Mouse (Mus musculus) midbrain, postnatal 0 days (tissue): ENCODE measurements at regions not wholly inside any gene's neighbourhood (a gene's known extent, or its start where the extent isn't known, plus 50 kb on each side); places are given as distances from the start of the nearest gene placed in this dataset.

Experiments
- ATAC-seq: fragments of 200-750 bp; cut with Nextera tagmentation; 2 replicates; pipeline ENCODE4 v1.8.0; 2017; ENCODE audit warnings: moderate number of reproducible peaks, mild to moderate bottlenecking, moderate TSS enrichment, moderate library complexity; ENCODE audit not compliant: low FRiP score
- DNase-seq: peaks from one replicate; pipeline ENCODE4 v3.0.0-alpha.2; 2015; ENCODE audit warnings: low spot score
- H3K27ac ChIP-seq: fragments of 300-500 bp; sonication (generic); 2 replicates; pipeline ENCODE4 v1.5.1; 2014; ENCODE audit warnings: low read depth, mild to moderate bottlenecking, low read length, mixed read lengths
- H3K27me3 ChIP-seq: fragments of 300-500 bp; sonication (generic); 2 replicates; pipeline ENCODE4 v1.6.1; 2014; ENCODE audit warnings: low read length, control low read depth, mixed read lengths; ENCODE audit not compliant: insufficient read depth
- H3K36me3 ChIP-seq: fragments of 300-500 bp; sonication (generic); 2 replicates; pipeline ENCODE4 v1.6.1; 2014; ENCODE audit warnings: low read length, control low read depth, mixed read lengths; ENCODE audit not compliant: insufficient read depth
- H3K4me1 ChIP-seq: fragments of 300-500 bp; sonication (generic); 2 replicates; pipeline ENCODE4 v1.6.1; 2014; ENCODE audit warnings: mild to moderate bottlenecking, control low read depth, antibody characterized with exemption, low read length, mixed read lengths; ENCODE audit not compliant: insufficient read depth
- H3K4me2 ChIP-seq: fragments of 300-500 bp; sonication (generic); 2 replicates; pipeline ENCODE4 v1.6.1; 2014; ENCODE audit warnings: low read depth, mild to moderate bottlenecking, low read length, mixed read lengths; ENCODE audit not compliant: poor library complexity, severe bottlenecking
- H3K4me3 ChIP-seq: fragments of 300-500 bp; sonication (generic); 2 replicates; pipeline ENCODE4 v1.5.1; 2014; ENCODE audit warnings: low read depth, mild to moderate bottlenecking, low read length, moderate library complexity
- H3K9ac ChIP-seq: fragments of 300-500 bp; sonication (generic); replicated peaks from 2 replicates; pipeline ENCODE4 v1.6.1; 2014; ENCODE audit warnings: mild to moderate bottlenecking, low read length, moderate library complexity, mixed read lengths; ENCODE audit not compliant: poor library complexity, severe bottlenecking
- H3K9me3 ChIP-seq: fragments of 300-500 bp; sonication (generic); 2 replicates; pipeline ENCODE4 v1.6.1; 2016; ENCODE audit warnings: low read length, control low read depth
- CTCF ChIP-seq: IDR thresholded peaks from 2 replicates; pipeline ENCODE4 v1.5.1; 2016; ENCODE audit warnings: antibody characterized with exemption, mild to moderate bottlenecking
- WGBS: fragments of 180-500 bp; shearing (Covaris S2); extraction: QIAGEN DNeasy Blood & Tissue Kit; methylation state at CpG from one replicate; pipeline ENCODE4 v1.1.7; 2014; 5-methylcytosine and 5-hydroxymethylcytosine counted together

- Histone ChIP-seq H3K27ac (no peak overlapping the region), H3K9ac (no peak overlapping the region), H3K4me2 (no peak overlapping the region), H3K36me3 (no peaks in the 10 kb centered on the region), H3K4me1 (no peaks in the 10 kb centered on the region), H3K9me3 (no peaks in the 10 kb centered on the region), H3K4me3 (no peak overlapping the region), H3K27me3 (no peaks in the 10 kb centered on the region)
- TF ChIP-seq CTCF = no peak
- 15% methylated on average over 15 of the region's 15 CpGs for WGBS
- DNase-seq (peak; percentile 12), ATAC-seq (no peak)
Observed at GRCm38 (mm10) chr5:119015606-119016255, 455.3 kb downstream of the Med13l start.

- Histone ChIP-seq H3K4me3 (no peak overlapping the region), H3K36me3 (no peaks in the 10 kb centered on the region), H3K4me1 (no peaks in the 10 kb centered on the region), H3K27ac (no peak overlapping the region), H3K9me3 (no peaks in the 10 kb centered on the region), H3K27me3 (no peaks in the 10 kb centered on the region), H3K4me2 (no peak overlapping the region), H3K9ac (no peak overlapping the region)
- WGBS = 31% methylated on average over 4 of the region's 4 CpGs
- no peak for ATAC-seq
- TF ChIP-seq CTCF = no peak
- peak; percentile 9 for DNase-seq
Observed at GRCm38 (mm10) chr5:119016420-119016819, 455.9 kb downstream of the Med13l start.

GRCm38 (mm10) chr5:119023947-119024346 lies 463.5 kb downstream of the Med13l start:
- H3K4me1 ChIP-seq = no peaks in the 10 kb centered on the region
- no peak overlapping the region for H3K27ac ChIP-seq
- ATAC-seq (no peak), DNase-seq (no peak)
- no peaks in the 10 kb centered on the region for H3K9me3 ChIP-seq
- no peak overlapping the region for H3K4me2 ChIP-seq
- no peak overlapping the region for H3K4me3 ChIP-seq
- WGBS = 56% methylated on average over 8 of the region's 8 CpGs
- no peaks in the 10 kb centered on the region for H3K27me3 ChIP-seq
- H3K9ac ChIP-seq = no peak overlapping the region
- TF ChIP-seq CTCF = no peak
- no peaks in the 10 kb centered on the region for H3K36me3 ChIP-seq

- Histone ChIP-seq H3K9ac (no peak overlapping the region), H3K4me2 (no peak overlapping the region), H3K36me3 (no peaks in the 10 kb centered on the region), H3K4me1 (no peaks in the 10 kb centered on the region), H3K9me3 (no peaks in the 10 kb centered on the region), H3K27ac (no peak overlapping the region), H3K27me3 (no peaks in the 10 kb centered on the region; the same call in 1 of the 2 replicates), H3K4me3 (no peak overlapping the region)
- DNase-seq (no peak), ATAC-seq (no peak)
- TF ChIP-seq CTCF = no peak
- 86% methylated on average over 5 of the region's 5 CpGs for WGBS
Observed at GRCm38 (mm10) chr5:119032051-119032450, 471.6 kb downstream of the Med13l start.

GRCm38 (mm10) chr5:119044548-119044947 lies 484.1 kb downstream of the Med13l start:
- H3K36me3 ChIP-seq = no peaks in the 10 kb centered on the region
- H3K9ac ChIP-seq = no peak overlapping the region
- WGBS = 88% methylated on average over 10 of the region's 10 CpGs
- no peaks in the 10 kb centered on the region for H3K9me3 ChIP-seq
- no peaks in the 10 kb centered on the region for H3K4me1 ChIP-seq
- no peak overlapping the region for H3K4me3 ChIP-seq
- TF ChIP-seq CTCF = no peak
- H3K27me3 ChIP-seq = no peaks in the 10 kb centered on the region
- no peak overlapping the region for H3K4me2 ChIP-seq
- DNase-seq = no peak
- H3K27ac ChIP-seq = no peak overlapping the region
- no peak for ATAC-seq

GRCm38 (mm10) chr5:119047581-119047980 lies 487.1 kb downstream of the Med13l start:
- H3K27me3 ChIP-seq = no peaks in the 10 kb centered on the region
- H3K4me1 ChIP-seq = no peaks in the 10 kb centered on the region
- 49% methylated on average over 4 of the region's 4 CpGs for WGBS
- no peak overlapping the region for H3K27ac ChIP-seq
- ATAC-seq = no peak
- no peaks in the 10 kb centered on the region for H3K9me3 ChIP-seq
- no peak overlapping the region for H3K4me3 ChIP-seq
- peak; percentile 25 for DNase-seq
- TF ChIP-seq CTCF = no peak
- no peak overlapping the region for H3K9ac ChIP-seq
- no peaks in the 10 kb centered on the region for H3K36me3 ChIP-seq
- no peak overlapping the region for H3K4me2 ChIP-seq
